8 mouse cellular contexts compared by ENCODE assay signal in the genomic region with DNA sequence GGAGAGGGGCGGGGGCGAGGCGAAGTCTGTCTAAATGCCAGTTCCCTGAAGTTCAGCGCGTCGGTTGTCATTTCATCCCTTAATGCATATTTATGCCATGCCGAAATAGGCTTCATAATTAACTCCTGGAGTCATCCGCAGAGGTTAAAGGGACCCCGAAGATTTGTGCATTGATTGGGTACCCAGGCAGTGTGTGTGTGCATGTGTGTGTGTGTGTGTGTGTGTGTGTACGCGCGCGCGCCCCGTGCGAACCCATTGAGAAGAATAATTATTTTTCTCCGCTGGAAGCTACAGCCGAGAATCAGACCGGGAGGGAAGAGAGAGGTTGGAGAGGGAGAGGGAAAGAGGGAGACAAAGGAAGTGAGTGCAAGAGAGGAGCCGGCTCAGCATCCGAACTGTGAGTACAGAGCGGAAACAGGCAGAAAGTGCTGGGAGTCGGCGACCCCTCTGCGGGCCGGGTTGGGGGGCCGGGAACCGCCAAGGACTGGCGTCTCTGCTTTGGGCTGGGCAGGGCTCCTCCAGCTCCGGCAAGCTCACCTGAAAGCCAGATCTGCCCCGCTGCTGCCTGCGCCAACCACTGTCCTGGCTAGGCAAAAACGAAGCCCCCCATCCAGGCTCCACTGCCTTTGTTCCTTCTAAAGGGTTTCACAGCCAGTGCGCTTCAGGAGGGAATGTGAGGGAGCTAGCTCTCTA. TPM values are rescaled to one million over a fixed set of nuclear protein-coding genes. Genes with fewer than 3 reads are reported as not detected.
DNase-seq lines count a peak whose midpoint lies in the region; ATAC-seq and TF ChIP-seq lines count a peak whose summit lies in the region.

A gene (plus strand): TSS at position 339 of the 693 bp plus-strand sequence.
A gene (plus strand): TSS at position 365 of the 693 bp plus-strand sequence.

- H3K4me2 ChIP-seq in intestine, postnatal 0 days (replicated peaks; ENCODE audit: low read depth): peak within 1 kb of the TSS; percentile 92
- peak within 1 kb of the TSS; percentile 68 for H3K4me2 ChIP-seq in neural tube, embryonic 14.5 days (ENCODE audit: low read depth, low read length)

- no peaks in the 10 kb centered on the region for H3K4me1 ChIP-seq in intestine, postnatal 0 days (replicated peaks; ENCODE audit: control insufficient read depth, insufficient read depth, low read length)
- H3K4me1 ChIP-seq in neural tube, embryonic 14.5 days (ENCODE audit: control insufficient read depth, insufficient read depth, low read length): peaks cover 40% of the 10 kb centered on the region

- H3K27me3 ChIP-seq in intestine, postnatal 0 days (replicated peaks; ENCODE audit: control insufficient read depth, insufficient read depth, low read length): peaks cover 72% of the 10 kb centered on the region
- H3K27me3 ChIP-seq in neural tube, embryonic 14.5 days (ENCODE audit: control insufficient read depth, insufficient read depth, low read length): no peaks in the 10 kb centered on the region

- DNase-seq in embryo, embryonic 10.5 days (ENCODE audit: low spot score): peak; percentile 61
- no peak for DNase-seq in embryo, embryonic 10 days (ENCODE audit: low spot score)
- peak; percentile 3 for DNase-seq in ovary, postnatal 36 days (ENCODE audit: low spot score)
- DNase-seq in ovary, postnatal 10 days (ENCODE audit: low spot score): no peak
- no peak for DNase-seq in adrenal gland, adult 8-10 months
- DNase-seq in cerebellum, adult 11-12 months: no peak

- no peaks in the 10 kb centered on the region for H3K36me3 ChIP-seq in intestine, postnatal 0 days (ENCODE audit: control insufficient read depth, insufficient read depth)
- H3K36me3 ChIP-seq in neural tube, embryonic 14.5 days (ENCODE audit: control insufficient read depth, insufficient read depth, low read length): no peaks in the 10 kb centered on the region

- no peaks in the 10 kb centered on the region for H3K9me3 ChIP-seq in intestine, postnatal 0 days (ENCODE audit: control insufficient read depth)
- no peaks in the 10 kb centered on the region for H3K9me3 ChIP-seq in neural tube, embryonic 14.5 days (ENCODE audit: control insufficient read depth, low read length)

- H3K9ac ChIP-seq in intestine, postnatal 0 days (ENCODE audit: low read depth, low read length): 0 out of 2 replicates have a peak within 1 kb of the TSS, but pooled peaks have one; percentile 7
- H3K9ac ChIP-seq in neural tube, embryonic 14.5 days (replicated peaks; ENCODE audit: low read depth, low read length): peak within 1 kb of the TSS; percentile 99

- WGBS in intestine, postnatal 0 days: 1% methylated on average over 34 of the region's 34 CpGs
- under 1% methylated on average over 34 of the region's 34 CpGs for WGBS in neural tube, embryonic 14.5 days

- H3K27ac ChIP-seq in intestine, postnatal 0 days (ENCODE audit: low read depth, low read length): no peak within 1 kb of the TSS
- H3K27ac ChIP-seq in neural tube, embryonic 14.5 days (ENCODE audit: low read depth, low read length): peak within 1 kb of the TSS; percentile 99

- peak within 1 kb of the TSS; percentile 54 for H3K4me3 ChIP-seq in intestine, postnatal 0 days (ENCODE audit: low read depth, low read length)
- peak within 1 kb of the TSS; percentile 94 for H3K4me3 ChIP-seq in neural tube, embryonic 14.5 days (ENCODE audit: low read depth, low read length)

- ATAC-seq in intestine, postnatal 0 days: no peak
- peak; percentile 55 for ATAC-seq in neural tube, embryonic 14.5 days (ENCODE audit: low read depth)

- TF ChIP-seq CTCF in intestine, postnatal 0 days (IDR thresholded peaks at IDR 0.05; ENCODE audit: low read depth): no peak

RNA-seq across cellular contexts. Expression of the first gene that starts in this region (rescaled TPM):
- 0.08 TPM in 1 of 2 replicates, not detected in the other for polyA plus RNA-seq in intestine, postnatal 0 days (2015; fragmentation: Nextera tagmentation; extraction: Ambion mirVana)
- 21.0 and 25.3 TPM in 2 replicates for polyA plus RNA-seq in neural tube, embryonic 14.5 days (2014; fragmentation: Nextera tagmentation; extraction: Ambion mirVana)
- under 1 TPM in 3 of 4 experiments, not detected in 1; 0.31 to 0.46 (median 0.46) TPM for total RNA-seq in adrenal gland, adult 8-10 months (2022)

RNA-seq across cellular contexts. Expression of the second gene that starts in this region (rescaled TPM):
- polyA plus RNA-seq in intestine, postnatal 0 days (2015; fragmentation: Nextera tagmentation; extraction: Ambion mirVana): not detected in 2 replicates
- polyA plus RNA-seq in neural tube, embryonic 14.5 days (2014; fragmentation: Nextera tagmentation; extraction: Ambion mirVana): 3.6 and 3.8 TPM in 2 replicates
- total RNA-seq in adrenal gland, adult 8-10 months (2022): under 1 TPM; 0.10 to 0.17 (median 0.14) TPM

Comparison
In these comparisons a context has a peak if more than half of its experiments do, and no peak if none do; other contexts are left out.
1. RNA of the first gene that starts in this region (polyA plus RNA-seq): 21.0 to 25.3 TPM in neural tube, embryonic 14.5 days; 0.08 TPM in intestine, postnatal 0 days; every median in the first group is over 10 times any median in the second.
2. DNase-seq: peak in embryo, embryonic 10.5 days (single experiment) and ovary, postnatal 36 days (single experiment); none in embryo, embryonic 10 days (single experiment), ovary, postnatal 10 days (single experiment), adrenal gland, adult 8-10 months (single experiment) and cerebellum, adult 11-12 months (single experiment).